Mouse (Mus musculus) kidney, embryonic 16.5 days (tissue): ENCODE data around the gene Gm42906. TPM values are rescaled to one million over a fixed set of nuclear protein-coding genes. Genes with fewer than 3 reads are reported as not detected.
A peak's percentile ranks its signal among the peaks of the same experiment; 100 is the strongest.

Experiments used
- ATAC-seq: fragments of 200-750 bp; cut with Nextera tagmentation; 2 replicates; pipeline ENCODE4 v1.8.0; 2017; ENCODE audit warnings: moderate TSS enrichment; ENCODE audit not compliant: low FRiP score, low TSS enrichment
- H3K27ac ChIP-seq: fragments of 300-500 bp; sonication (generic); 2 replicates; pipeline ENCODE4 v1.5.1; 2014; ENCODE audit warnings: low read length
- H3K27me3 ChIP-seq: fragments of 300-500 bp; sonication (generic); 2 replicates; pipeline ENCODE4 v1.6.1; 2014; ENCODE audit warnings: low read length, control low read depth, mixed read lengths; ENCODE audit not compliant: insufficient read depth
- H3K36me3 ChIP-seq: fragments of 300-500 bp; sonication (generic); 2 replicates; pipeline ENCODE4 v1.6.1; 2014; ENCODE audit warnings: low read length, control low read depth, mixed read lengths; ENCODE audit not compliant: insufficient read depth
- H3K4me1 ChIP-seq: fragments of 300-500 bp; sonication (generic); 2 replicates; pipeline ENCODE4 v1.6.1; 2014; ENCODE audit warnings: low read length, control low read depth, mixed read lengths; ENCODE audit not compliant: insufficient read depth
- H3K4me2 ChIP-seq: fragments of 300-500 bp; sonication (generic); replicated peaks from 2 replicates; pipeline ENCODE4 v1.6.1; 2014; ENCODE audit warnings: low read depth, low read length
- H3K4me3 ChIP-seq: fragments of 300-500 bp; sonication (generic); 2 replicates; pipeline ENCODE4 v1.5.1; 2014; ENCODE audit warnings: mild to moderate bottlenecking, low read length
- H3K9ac ChIP-seq: fragments of 300-500 bp; sonication (generic); replicated peaks from 2 replicates; pipeline ENCODE4 v1.6.1; 2014; ENCODE audit warnings: low read length
- H3K9me3 ChIP-seq: fragments of 300-500 bp; sonication (generic); 2 replicates; pipeline ENCODE4 v1.6.1; 2016; ENCODE audit warnings: low read length, control low read depth
- WGBS: fragments of 180-500 bp; shearing (Covaris S2); extraction: QIAGEN DNeasy Blood & Tissue Kit; methylation state at CpG from one replicate; pipeline ENCODE4 v1.1.7; 2014; 5-methylcytosine and 5-hydroxymethylcytosine counted together
- polyA plus RNA-seq: library from polyadenylated mRNA; unstranded; fragments of >200 nt; fragmentation: Nextera tagmentation; extraction: Ambion mirVana; gene quantifications from 2 replicates; pipeline ENCODE4 v1.2.1, GENCODE M21; 2015

Gene Gm42906
- polyA plus RNA-seq, 1 experiment from 2014 or later = not detected

- ATAC-seq = no peak
- no peaks in the 10 kb centered on the region for H3K36me3 ChIP-seq
- H3K4me2 ChIP-seq = no peak overlapping the region
- H3K27me3 ChIP-seq = no peaks in the 10 kb centered on the region
- H3K9me3 ChIP-seq = no peaks in the 10 kb centered on the region
- peaks cover 28% of the 10 kb centered on the region for H3K4me1 ChIP-seq
- 85% methylated on average over 3 of the region's 3 CpGs for WGBS
- H3K4me3 ChIP-seq = no peak overlapping the region
- no peak overlapping the region for H3K9ac ChIP-seq
- no peak overlapping the region for H3K27ac ChIP-seq
Measured at GRCm38 (mm10) chr5:151170168-151170750, 257.7 kb downstream of the Gm42906 start.

- ATAC-seq = no peak
- WGBS = 72% methylated on average over 3 of the region's 3 CpGs
Measured at GRCm38 (mm10) chr5:151168191-151168590, 259.8 kb downstream of the Gm42906 start.

GRCm38 (mm10) chr5:151167641-151168040, 260.3 kb downstream of the Gm42906 start:
- Histone ChIP-seq H3K4me1 (peaks cover 22% of the 10 kb centered on the region), H3K27ac (peak overlapping the region; percentile 23)
- 33% methylated on average over 6 of the region's 6 CpGs for WGBS

More at GRCm38 (mm10) chr5:151168191-151168590, 259.8 kb downstream of the Gm42906 start:
- Histone ChIP-seq H3K4me1 (peaks cover 22% of the 10 kb centered on the region), H3K27me3 (no peaks in the 10 kb centered on the region), H3K27ac (peak overlapping the region; percentile 23), H3K4me3 (no peak overlapping the region), H3K9me3 (no peaks in the 10 kb centered on the region), H3K9ac (no peak overlapping the region), H3K36me3 (no peaks in the 10 kb centered on the region), H3K4me2 (no peak overlapping the region)

GRCm38 (mm10) chr5:151166266-151166665, 261.7 kb downstream of the Gm42906 start:
- Histone ChIP-seq H3K27me3 (no peaks in the 10 kb centered on the region), H3K4me3 (no peak overlapping the region), H3K27ac (no peak overlapping the region), H3K9ac (no peak overlapping the region), H3K4me2 (no peak overlapping the region), H3K9me3 (no peaks in the 10 kb centered on the region), H3K4me1 (peaks cover 22% of the 10 kb centered on the region), H3K36me3 (no peaks in the 10 kb centered on the region)
- WGBS = 81% methylated on average over 5 of the region's 5 CpGs
- ATAC-seq = no peak

More at GRCm38 (mm10) chr5:151167641-151168040, 260.3 kb downstream of the Gm42906 start:
- no peak overlapping the region for H3K9ac ChIP-seq
- no peaks in the 10 kb centered on the region for H3K9me3 ChIP-seq
- no peaks in the 10 kb centered on the region for H3K27me3 ChIP-seq
- H3K4me3 ChIP-seq = no peak overlapping the region
- ATAC-seq = peak; percentile 71; the same call in 1 of the 2 replicates
- H3K4me2 ChIP-seq = no peak overlapping the region
- H3K36me3 ChIP-seq = no peaks in the 10 kb centered on the region

- no peak overlapping the region for H3K27ac ChIP-seq
- H3K27me3 ChIP-seq = no peaks in the 10 kb centered on the region
- no peak overlapping the region for H3K9ac ChIP-seq
- no peaks in the 10 kb centered on the region for H3K9me3 ChIP-seq
- no peak for ATAC-seq
- no peak overlapping the region for H3K4me2 ChIP-seq
- 84% methylated on average over 6 of the region's 6 CpGs for WGBS
- H3K4me3 ChIP-seq = no peak overlapping the region
- peaks cover 22% of the 10 kb centered on the region for H3K4me1 ChIP-seq
- H3K36me3 ChIP-seq = no peaks in the 10 kb centered on the region
Measured at GRCm38 (mm10) chr5:151165381-151166016, 262.5 kb downstream of the Gm42906 start.

- Histone ChIP-seq H3K4me1 (peaks cover 22% of the 10 kb centered on the region), H3K9me3 (no peaks in the 10 kb centered on the region), H3K27ac (no peak overlapping the region), H3K9ac (no peak overlapping the region), H3K4me2 (no peak overlapping the region), H3K36me3 (no peaks in the 10 kb centered on the region), H3K4me3 (no peak overlapping the region), H3K27me3 (no peaks in the 10 kb centered on the region)
- ATAC-seq = no peak
- WGBS = 72% methylated on average over 4 of the region's 4 CpGs
Measured at GRCm38 (mm10) chr5:151164815-151165214, 263.1 kb downstream of the Gm42906 start.

- peaks cover 12% of the 10 kb centered on the region for H3K4me1 ChIP-seq
- no peak overlapping the region for H3K9ac ChIP-seq
- H3K36me3 ChIP-seq = no peaks in the 10 kb centered on the region
- H3K4me2 ChIP-seq = no peak overlapping the region
- no peak for ATAC-seq
- H3K27me3 ChIP-seq = no peaks in the 10 kb centered on the region
- H3K9me3 ChIP-seq = no peaks in the 10 kb centered on the region
- no peak overlapping the region for H3K27ac ChIP-seq
- WGBS = 93% methylated on average over 3 of the region's 3 CpGs
- no peak overlapping the region for H3K4me3 ChIP-seq
Measured at GRCm38 (mm10) chr5:151162642-151163041, 265.3 kb downstream of the Gm42906 start.

- ATAC-seq = peak; percentile 12; the same call in 1 of the 2 replicates
- Histone ChIP-seq H3K4me1 (peaks cover 21% of the 10 kb centered on the region), H3K9me3 (no peaks in the 10 kb centered on the region)
Measured at GRCm38 (mm10) chr5:151155247-151155646, 272.7 kb downstream of the Gm42906 start.

GRCm38 (mm10) chr5:151154780-151155179, 273.2 kb downstream of the Gm42906 start:
- 44% methylated on average over 3 of the region's 3 CpGs for WGBS
- H3K9me3 ChIP-seq = no peaks in the 10 kb centered on the region
- no peak overlapping the region for H3K9ac ChIP-seq
- H3K27ac ChIP-seq = peak overlapping the region; percentile 7; the same call in 1 of the 2 replicates
- no peak overlapping the region for H3K4me2 ChIP-seq
- H3K4me3 ChIP-seq = no peak overlapping the region
- H3K4me1 ChIP-seq = peaks cover 23% of the 10 kb centered on the region
- H3K27me3 ChIP-seq = no peaks in the 10 kb centered on the region
- no peaks in the 10 kb centered on the region for H3K36me3 ChIP-seq
- peak; percentile 74 for ATAC-seq

More at GRCm38 (mm10) chr5:151155247-151155646, 272.7 kb downstream of the Gm42906 start:
- no peak overlapping the region for H3K4me3 ChIP-seq
- no peaks in the 10 kb centered on the region for H3K27me3 ChIP-seq
- H3K9ac ChIP-seq = no peak overlapping the region
- H3K36me3 ChIP-seq = no peaks in the 10 kb centered on the region
- WGBS = 46% methylated on average over 1 of the region's 1 CpGs
- no peak overlapping the region; the same call in 1 of the 2 replicates for H3K27ac ChIP-seq
- H3K4me2 ChIP-seq = no peak overlapping the region

GRCm38 (mm10) chr5:151154030-151154429, 273.9 kb downstream of the Gm42906 start:
- Histone ChIP-seq H3K4me1 (peaks cover 25% of the 10 kb centered on the region), H3K27ac (no peak overlapping the region), H3K9ac (no peak overlapping the region), H3K36me3 (no peaks in the 10 kb centered on the region), H3K9me3 (no peaks in the 10 kb centered on the region), H3K4me3 (no peak overlapping the region), H3K27me3 (no peaks in the 10 kb centered on the region), H3K4me2 (no peak overlapping the region)
- WGBS = 47% methylated on average over 4 of the region's 4 CpGs
- peak; percentile 60; the same call in 1 of the 2 replicates for ATAC-seq
